Comparison of ENCODE assay signal across 10 mouse cellular contexts in the genomic region with DNA sequence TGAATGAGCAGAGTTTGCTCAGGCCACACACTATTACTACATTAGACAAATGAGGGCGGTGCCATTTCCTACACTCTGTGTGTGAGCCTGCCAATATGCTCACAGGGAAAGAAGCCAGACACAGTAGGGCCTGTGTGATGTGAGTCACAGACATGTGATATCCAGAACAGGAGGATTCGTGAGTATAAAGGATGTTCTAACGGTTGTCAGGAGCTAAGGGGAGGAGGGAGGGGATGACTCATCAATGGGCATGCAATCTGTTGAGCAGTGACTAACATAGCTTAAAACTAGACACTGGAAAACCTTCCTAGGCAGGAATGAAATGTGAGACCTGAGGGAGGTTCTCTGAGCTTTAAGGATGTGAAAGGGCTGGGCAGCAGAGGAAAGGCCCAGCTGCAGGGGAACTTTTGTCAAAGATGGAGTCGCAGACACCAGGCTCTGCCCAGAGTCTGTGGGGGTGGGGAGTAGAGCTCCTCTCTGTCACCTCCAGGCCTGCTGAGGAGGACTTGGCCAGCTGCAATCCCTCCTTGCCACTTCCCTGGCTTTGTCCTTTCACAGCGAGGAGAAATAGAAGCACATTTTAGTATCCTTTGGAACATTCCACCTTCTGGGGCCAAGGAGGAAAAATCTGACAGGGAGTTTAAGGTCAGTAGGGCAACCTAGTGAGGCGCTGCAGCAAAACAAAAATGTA. TPM values are rescaled to one million over a fixed set of nuclear protein-coding genes. Genes with fewer than 3 reads are reported as not detected.
DNase-seq lines count a peak whose midpoint lies in the region; ATAC-seq lines count a peak whose summit lies in the region.
"Had no signal": no experiment of that assay in that cellular context is flagged by ENCODE, and none has a peak within 500 bp of the region (broad histone marks: within the 10 kb centered on the region; RNA-seq: fewer than 3 reads in every experiment).

No protein-coding gene starts in this region.

- H3K9ac ChIP-seq in embryonic facial prominence, embryonic 15.5 days: no peak overlapping the region
- H3K9ac ChIP-seq in lung, embryonic 16.5 days (ENCODE audit: low read length): no peak overlapping the region

- WGBS in embryonic facial prominence, embryonic 15.5 days: 32% methylated on average over 6 of the region's 6 CpGs
- WGBS in lung, embryonic 16.5 days: 37% methylated on average over 6 of the region's 6 CpGs

- peaks cover 11% of the 10 kb centered on the region; the same call in 1 of the 2 replicates for H3K4me1 ChIP-seq in embryonic facial prominence, embryonic 15.5 days
- 0 out of 2 replicates have a peak, but pooled peaks cover 2% of the 10 kb centered on the region for H3K4me1 ChIP-seq in lung, embryonic 16.5 days (replicated peaks; ENCODE audit: control insufficient read depth, insufficient read depth, low read length)

- H3K9me3 ChIP-seq in embryonic facial prominence, embryonic 15.5 days (replicated peaks): no peaks in the 10 kb centered on the region
- H3K9me3 ChIP-seq in lung, embryonic 16.5 days (ENCODE audit: control insufficient read depth, low read length): no peaks in the 10 kb centered on the region

- peak overlapping the region; percentile 39 for H3K27ac ChIP-seq in embryonic facial prominence, embryonic 15.5 days (replicated peaks)
- H3K27ac ChIP-seq in lung, embryonic 16.5 days (ENCODE audit: low read length): no peak overlapping the region

- no peak overlapping the region for H3K4me3 ChIP-seq in embryonic facial prominence, embryonic 15.5 days (replicated peaks)
- H3K4me3 ChIP-seq in lung, embryonic 16.5 days (ENCODE audit: low read length): no peak overlapping the region

- no peaks in the 10 kb centered on the region for H3K36me3 ChIP-seq in embryonic facial prominence, embryonic 15.5 days
- no peaks in the 10 kb centered on the region for H3K36me3 ChIP-seq in lung, embryonic 16.5 days (ENCODE audit: control insufficient read depth, insufficient read depth, low read length)
- H3K36me3 ChIP-seq: G1E had no signal

- no peak overlapping the region for H3K4me2 ChIP-seq in embryonic facial prominence, embryonic 15.5 days (replicated peaks)
- no peak overlapping the region for H3K4me2 ChIP-seq in lung, embryonic 16.5 days (ENCODE audit: low read depth, low read length)

- ATAC-seq in embryonic facial prominence, embryonic 15.5 days (ENCODE audit: insufficient number of reproducible peaks, low FRiP score, low TSS enrichment, low read depth): peak; percentile 73
- ATAC-seq in lung, embryonic 16.5 days (ENCODE audit: low read depth): peak; percentile 80

- DNase-seq in gastrocnemius, adult 18-20 months (ENCODE audit: low spot score): peak; percentile 58
- DNase-seq in gastrocnemius, postnatal 10 days: no peak
- DNase-seq in MN1 (ENCODE audit: low spot score): peak; percentile 49
- DNase-seq in heart, postnatal 4 days: peak; percentile 60
- no peak for DNase-seq in thymus, postnatal 0 days (ENCODE audit: low spot score)
- no peak for DNase-seq in thymus, postnatal 10 days (ENCODE audit: low spot score in 2 of 2)

- H3K27me3 ChIP-seq in embryonic facial prominence, embryonic 15.5 days: no peaks in the 10 kb centered on the region
- H3K27me3 ChIP-seq in lung, embryonic 16.5 days (ENCODE audit: control insufficient read depth, insufficient read depth, low read depth, low read length): no peaks in the 10 kb centered on the region

RNA-seq across cellular contexts. Expression of a gene that starts 9.2 kb away (rescaled TPM):
- 10 to 100 TPM in 1 of 2 experiments, 1 to 10 TPM in 1; 6.6 to 10.6 TPM for total RNA-seq in gastrocnemius, adult 18-20 months (2021)
- 1 to 10 TPM; 1.2 to 1.9 TPM for total RNA-seq in gastrocnemius, postnatal 10 days (2021)
- polyA plus RNA-seq in embryonic facial prominence, embryonic 15.5 days (2015; fragmentation: Nextera tagmentation; extraction: Ambion mirVana): 1.2 and 1.3 TPM in 2 replicates
- under 1 TPM; 0.50 to 0.54 TPM for total RNA-seq in heart, postnatal 4 days (2021)
- polyA plus RNA-seq in lung, embryonic 16.5 days (2015; fragmentation: Nextera tagmentation; extraction: Ambion mirVana): 0.11 and 0.33 TPM in 2 replicates
- polyA plus RNA-seq in thymus, postnatal 0 days (2015; fragmentation: Nextera tagmentation; extraction: Ambion mirVana): 2.0 and 2.3 TPM in 2 replicates
- total RNA-seq: G1E had no signal
- polyA plus RNA-seq: G1E had no signal

RNA-seq across cellular contexts. Expression of a gene that starts 57.4 kb away (rescaled TPM):
- not detected for total RNA-seq in gastrocnemius, adult 18-20 months (2021)
- total RNA-seq in gastrocnemius, postnatal 10 days (2021): 1 to 10 TPM in 1 of 2 experiments, under 1 TPM in 1; 0.61 to 1.1 TPM
- polyA plus RNA-seq in embryonic facial prominence, embryonic 15.5 days (2015; fragmentation: Nextera tagmentation; extraction: Ambion mirVana): 13.8 and 14.3 TPM in 2 replicates
- total RNA-seq in heart, postnatal 4 days (2021): under 1 TPM in 1 of 2 experiments, not detected in 1; 0.20 TPM
- 0.23 and 0.31 TPM in 2 replicates for polyA plus RNA-seq in lung, embryonic 16.5 days (2015; fragmentation: Nextera tagmentation; extraction: Ambion mirVana)
- 0.13 and 0.21 TPM in 2 replicates for polyA plus RNA-seq in thymus, postnatal 0 days (2015; fragmentation: Nextera tagmentation; extraction: Ambion mirVana)
- total RNA-seq: G1E had no signal
- polyA plus RNA-seq: G1E; large intestine, adult 2 months had no signal

Comparison
In these comparisons a context has a peak if more than half of its experiments do, and no peak if none do; other contexts are left out.
1. DNase-seq: peak in gastrocnemius, adult 18-20 months (single experiment), MN1 (single experiment) and heart, postnatal 4 days (single experiment); none in gastrocnemius, postnatal 10 days (single experiment), thymus, postnatal 0 days (single experiment) and thymus, postnatal 10 days (0 of 2).